Mouse (Mus musculus): ENCODE results near the gene Gm47959. TPM values are rescaled to one million over a fixed set of nuclear protein-coding genes. Genes with fewer than 3 reads are reported as not detected.
A peak's percentile ranks its signal among the peaks of the same experiment; 100 is the strongest.

The Gm47959 gene
- polyA plus RNA-seq, 1 experiment from 2014 or later = not detected

DNA sequence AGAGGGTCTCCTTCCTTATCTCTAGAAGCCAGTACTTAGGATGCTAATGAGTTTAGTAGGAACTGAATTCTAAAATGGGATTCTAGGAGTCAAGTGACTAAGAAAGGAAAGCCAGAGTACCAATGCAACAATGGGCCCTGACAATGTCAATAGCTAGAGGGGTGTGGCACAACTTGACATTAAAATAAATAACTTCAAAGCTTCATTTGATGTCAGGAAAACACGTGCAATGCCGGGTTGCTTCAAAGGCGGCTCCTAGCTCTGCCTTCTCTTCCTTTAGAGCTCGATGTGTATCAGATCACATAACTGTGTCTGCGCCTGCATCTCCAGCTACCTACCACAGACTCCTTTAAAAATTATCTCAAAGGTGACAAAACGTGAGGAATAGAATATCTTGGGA is 26.4 kb upstream of the Gm47959 start:
- Histone ChIP-seq H3K9ac (ENCODE audit: low read length) (no peak overlapping the region), H3K4me1 (replicated peaks; ENCODE audit: control insufficient read depth, insufficient read depth) (no peaks in the 10 kb centered on the region), H3K4me2 (replicated peaks; ENCODE audit: low read depth) (no peak overlapping the region), H3K27ac (replicated peaks) (no peak overlapping the region), H3K9me3 (ENCODE audit: control insufficient read depth, low read length) (no peaks in the 10 kb centered on the region), H3K27me3 (ENCODE audit: control insufficient read depth, insufficient read depth, low read length) (no peaks in the 10 kb centered on the region), H3K4me3 (ENCODE audit: low read depth, low read length) (no peak overlapping the region), H3K36me3 (ENCODE audit: control insufficient read depth, insufficient read depth, low read length) (no peaks in the 10 kb centered on the region)
- WGBS = 46% methylated on average over 6 of the region's 6 CpGs
- no peak for ATAC-seq (ENCODE audit: low FRiP score, low TSS enrichment)
- no peak for DNase-seq (ENCODE audit: low spot score)
- TF ChIP-seq CTCF (IDR thresholded peaks at IDR 0.05; ENCODE audit: low read depth) (no peak), EP300 (optimal IDR thresholded peaks at IDR 0.05) (no peak)

DNA sequence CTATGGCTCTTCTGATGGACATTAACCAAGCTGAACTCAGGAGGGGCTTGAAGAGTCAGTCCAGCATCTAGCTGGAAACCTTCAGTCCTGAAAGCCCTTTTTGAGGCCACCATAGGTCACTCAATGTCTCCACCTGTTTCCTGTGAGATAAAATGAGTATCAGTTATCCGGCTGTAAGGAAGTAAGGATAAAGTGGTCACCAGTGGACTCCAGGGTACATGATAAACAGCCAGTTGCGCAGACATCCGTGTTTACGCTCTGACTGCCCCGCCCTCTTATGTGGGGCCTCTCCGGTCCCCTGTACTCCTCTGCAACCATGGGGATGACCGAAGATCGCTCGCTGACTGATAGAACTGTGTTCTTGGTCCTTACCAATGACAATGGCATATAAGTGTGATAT is 26.0 kb upstream of the Gm47959 start:
- Histone ChIP-seq H3K4me2 (replicated peaks; ENCODE audit: low read depth) (no peak overlapping the region), H3K36me3 (ENCODE audit: control insufficient read depth, insufficient read depth, low read length) (no peaks in the 10 kb centered on the region), H3K27ac (replicated peaks) (no peak overlapping the region), H3K9me3 (ENCODE audit: control insufficient read depth, low read length) (no peaks in the 10 kb centered on the region), H3K9ac (ENCODE audit: low read length) (no peak overlapping the region), H3K4me3 (ENCODE audit: low read depth, low read length) (no peak overlapping the region), H3K27me3 (ENCODE audit: control insufficient read depth, insufficient read depth, low read length) (no peaks in the 10 kb centered on the region), H3K4me1 (replicated peaks; ENCODE audit: control insufficient read depth, insufficient read depth) (no peaks in the 10 kb centered on the region)
- 56% methylated on average over 9 of the region's 9 CpGs for WGBS
- DNase-seq (ENCODE audit: low spot score) (no peak), ATAC-seq (ENCODE audit: low FRiP score, low TSS enrichment) (peak; percentile 45; the same call in 1 of the 2 replicates)
- no peak for TF ChIP-seq EP300 (optimal IDR thresholded peaks at IDR 0.05)

DNA sequence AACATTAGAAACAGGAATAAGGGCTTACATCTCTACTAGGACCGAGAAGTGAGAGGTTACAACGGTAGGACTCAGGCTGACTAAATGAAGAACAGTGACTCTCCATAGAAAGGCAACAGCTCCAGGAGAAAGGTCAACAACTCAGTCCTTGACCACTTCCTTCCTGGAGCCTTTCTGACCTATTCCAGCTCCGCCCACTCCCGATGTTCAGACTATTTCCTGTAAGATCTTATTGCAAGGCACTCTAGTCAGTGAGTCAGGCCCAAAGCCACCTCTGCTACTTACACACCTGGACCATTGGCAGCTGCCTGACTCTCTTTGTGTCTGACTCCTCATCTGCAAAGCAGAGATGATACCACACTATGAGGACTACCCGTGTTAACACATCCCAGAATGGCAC is 24.6 kb upstream of the Gm47959 start:
- no peaks in the 10 kb centered on the region for H3K36me3 ChIP-seq (ENCODE audit: control insufficient read depth, insufficient read depth, low read length)
- no peaks in the 10 kb centered on the region for H3K27me3 ChIP-seq (ENCODE audit: control insufficient read depth, insufficient read depth, low read length)
- no peaks in the 10 kb centered on the region for H3K4me1 ChIP-seq (replicated peaks; ENCODE audit: control insufficient read depth, insufficient read depth)
- no peak overlapping the region for H3K27ac ChIP-seq (replicated peaks)
- WGBS = 74% methylated on average over 5 of the region's 5 CpGs
- no peak overlapping the region for H3K9ac ChIP-seq (ENCODE audit: low read length)
- DNase-seq (ENCODE audit: low spot score) = peak; percentile 64
- ATAC-seq (ENCODE audit: low FRiP score, low TSS enrichment) = peak; percentile 88
- TF ChIP-seq EP300 (optimal IDR thresholded peaks at IDR 0.05) (no peak), CTCF (IDR thresholded peaks at IDR 0.05; ENCODE audit: low read depth) (no peak)
- H3K4me3 ChIP-seq (ENCODE audit: low read depth, low read length) = no peak overlapping the region
- no peak overlapping the region for H3K4me2 ChIP-seq (replicated peaks; ENCODE audit: low read depth)
- H3K9me3 ChIP-seq (ENCODE audit: control insufficient read depth, low read length) = no peaks in the 10 kb centered on the region

DNA sequence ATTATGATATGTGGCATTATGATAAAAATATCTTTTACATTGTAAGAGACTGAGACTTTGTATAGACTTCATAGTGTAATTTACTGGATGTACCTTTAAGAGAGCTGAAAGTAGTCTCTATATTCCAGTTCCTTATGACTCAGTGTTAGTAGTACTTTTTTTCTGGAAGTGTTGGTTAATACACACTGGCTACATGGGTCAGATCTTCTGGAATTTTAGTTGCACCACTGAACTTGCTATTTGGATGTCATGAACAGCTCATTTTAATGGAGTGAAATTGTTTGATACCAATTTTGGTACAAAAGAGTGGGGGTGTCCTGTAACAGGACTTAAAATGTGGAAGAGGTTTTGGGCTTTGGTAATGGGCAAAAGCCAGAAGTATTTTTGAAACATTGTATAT is 22.5 kb upstream of the Gm47959 start:
- H3K27me3 ChIP-seq (ENCODE audit: control insufficient read depth, insufficient read depth, low read length) = no peaks in the 10 kb centered on the region
- DNase-seq (ENCODE audit: low spot score) (no peak), ATAC-seq (ENCODE audit: low FRiP score, low TSS enrichment) (no peak)
- no peaks in the 10 kb centered on the region for H3K9me3 ChIP-seq (ENCODE audit: control insufficient read depth, low read length)
- no peaks in the 10 kb centered on the region for H3K36me3 ChIP-seq (ENCODE audit: control insufficient read depth, insufficient read depth, low read length)
- no peak overlapping the region for H3K9ac ChIP-seq (ENCODE audit: low read length)
- H3K4me1 ChIP-seq (replicated peaks; ENCODE audit: control insufficient read depth, insufficient read depth) = no peaks in the 10 kb centered on the region
- no peak for TF ChIP-seq CTCF (IDR thresholded peaks at IDR 0.05; ENCODE audit: low read depth)
- TF ChIP-seq EP300 (optimal IDR thresholded peaks at IDR 0.05) = no peak
- no peak overlapping the region for H3K27ac ChIP-seq (replicated peaks)
- H3K4me2 ChIP-seq (replicated peaks; ENCODE audit: low read depth) = no peak overlapping the region
- no peak overlapping the region for H3K4me3 ChIP-seq (ENCODE audit: low read depth, low read length)

DNA sequence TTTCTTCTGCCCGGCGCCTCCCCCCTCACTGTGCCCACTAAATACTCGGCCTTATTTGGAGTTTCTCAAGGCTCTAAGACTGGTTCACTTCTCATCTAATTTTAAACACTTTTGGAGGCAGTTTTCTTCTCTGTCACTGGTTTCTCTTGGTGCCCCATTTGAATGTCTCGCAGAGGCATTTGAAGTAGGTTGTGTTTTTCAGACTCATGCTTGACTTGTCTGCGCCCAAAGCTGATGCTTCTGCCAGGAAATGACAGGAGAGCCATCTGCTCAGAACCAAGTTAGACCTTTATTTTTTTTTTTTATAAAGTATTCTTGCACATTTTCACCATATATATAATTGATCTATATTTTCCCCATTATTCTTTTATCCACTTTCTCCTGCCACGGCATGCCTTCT is 13.6 kb upstream of the Gm47959 start:
- no peak overlapping the region for H3K9ac ChIP-seq (ENCODE audit: low read length)
- H3K36me3 ChIP-seq (ENCODE audit: control insufficient read depth, insufficient read depth, low read length) = no peaks in the 10 kb centered on the region
- no peaks in the 10 kb centered on the region for H3K4me1 ChIP-seq (replicated peaks; ENCODE audit: control insufficient read depth, insufficient read depth)
- no peak overlapping the region for H3K27ac ChIP-seq (replicated peaks)
- no peak for DNase-seq (ENCODE audit: low spot score)
- H3K4me2 ChIP-seq (replicated peaks; ENCODE audit: low read depth) = no peak overlapping the region
- no peaks in the 10 kb centered on the region for H3K27me3 ChIP-seq (ENCODE audit: control insufficient read depth, insufficient read depth, low read length)
- no peaks in the 10 kb centered on the region for H3K9me3 ChIP-seq (ENCODE audit: control insufficient read depth, low read length)
- TF ChIP-seq CTCF (IDR thresholded peaks at IDR 0.05; ENCODE audit: low read depth) (no peak), EP300 (optimal IDR thresholded peaks at IDR 0.05) (no peak)
- no peak for ATAC-seq (ENCODE audit: low FRiP score, low TSS enrichment)
- WGBS = 88% methylated on average over 6 of the region's 6 CpGs
- H3K4me3 ChIP-seq (ENCODE audit: low read depth, low read length) = no peak overlapping the region

DNA sequence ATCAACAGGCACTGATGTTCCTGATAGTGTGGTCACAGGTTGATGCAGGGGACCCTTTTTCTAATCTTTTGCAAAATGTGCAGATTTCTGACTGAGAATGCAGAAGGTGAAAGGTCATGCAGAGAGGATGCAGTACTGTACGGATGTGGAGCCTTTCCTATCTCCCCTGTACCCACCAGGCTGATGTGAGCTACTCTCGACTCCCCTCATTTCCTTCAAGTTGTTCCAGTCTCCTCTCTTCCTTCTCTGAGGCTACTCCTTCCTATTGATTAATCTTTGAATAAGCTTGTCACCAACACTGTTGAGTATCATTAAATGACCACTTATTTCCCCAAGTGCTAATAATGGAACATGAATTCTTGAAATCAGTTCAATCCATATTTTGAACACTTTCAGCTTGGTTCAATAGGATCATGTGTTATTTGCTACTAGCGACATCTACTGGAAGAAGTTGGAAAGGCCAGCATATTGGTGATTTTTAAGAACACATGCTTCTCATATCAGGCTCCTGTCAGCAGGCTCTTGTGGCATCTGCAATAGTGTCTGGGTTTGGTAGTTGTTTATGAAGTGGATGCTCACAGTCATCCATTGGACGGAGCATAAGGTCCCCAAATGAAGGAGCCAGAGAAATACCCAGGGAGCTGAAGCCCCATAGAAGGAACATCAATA is 12.7 kb upstream of the Gm47959 start:
- ATAC-seq (ENCODE audit: low FRiP score, low TSS enrichment) = no peak
- WGBS = 28% methylated on average over 4 of the region's 4 CpGs
- Histone ChIP-seq H3K4me3 (ENCODE audit: low read depth, low read length) (no peak overlapping the region), H3K27me3 (ENCODE audit: control insufficient read depth, insufficient read depth, low read length) (no peaks in the 10 kb centered on the region), H3K27ac (replicated peaks) (no peak overlapping the region), H3K9ac (ENCODE audit: low read length) (no peak overlapping the region), H3K36me3 (ENCODE audit: control insufficient read depth, insufficient read depth, low read length) (no peaks in the 10 kb centered on the region), H3K9me3 (ENCODE audit: control insufficient read depth, low read length) (no peaks in the 10 kb centered on the region), H3K4me2 (replicated peaks; ENCODE audit: low read depth) (no peak overlapping the region), H3K4me1 (replicated peaks; ENCODE audit: control insufficient read depth, insufficient read depth) (no peaks in the 10 kb centered on the region)
- DNase-seq (ENCODE audit: low spot score) = no peak
- peak; percentile 92 for TF ChIP-seq CTCF (IDR thresholded peaks at IDR 0.05; ENCODE audit: low read depth)
- TF ChIP-seq EP300 (optimal IDR thresholded peaks at IDR 0.05) = no peak

Measured in stomach, postnatal 0 days (tissue).